Mouse (Mus musculus): ENCODE results near the gene Msantd3. TPM values are rescaled to one million over a fixed set of nuclear protein-coding genes. Genes with fewer than 3 reads are reported as not detected.
A peak's percentile ranks its signal among the peaks of the same experiment; 100 is the strongest.

Msantd3 gene
- 10 to 100 TPM; 14.4 to 22.8 TPM for total RNA-seq (2021)
- 1.8 and 2.5 TPM in 2 replicates for polyA plus RNA-seq (2012; rRNA removed)
- long read RNA-seq, transcript Msantd3-203 (3 exons, 1,597 nt) = major isoform, 21 of 35 reads
- long read RNA-seq, transcript Msantd3-204 (2 exons, 1,119 nt) = minor isoform, 5 of 35 reads
- long read RNA-seq, partial matches to known transcripts = 0 of 35 reads
- long read RNA-seq, other reads (novel, unspliced or antisense) = 5 of 35 reads

DNA sequence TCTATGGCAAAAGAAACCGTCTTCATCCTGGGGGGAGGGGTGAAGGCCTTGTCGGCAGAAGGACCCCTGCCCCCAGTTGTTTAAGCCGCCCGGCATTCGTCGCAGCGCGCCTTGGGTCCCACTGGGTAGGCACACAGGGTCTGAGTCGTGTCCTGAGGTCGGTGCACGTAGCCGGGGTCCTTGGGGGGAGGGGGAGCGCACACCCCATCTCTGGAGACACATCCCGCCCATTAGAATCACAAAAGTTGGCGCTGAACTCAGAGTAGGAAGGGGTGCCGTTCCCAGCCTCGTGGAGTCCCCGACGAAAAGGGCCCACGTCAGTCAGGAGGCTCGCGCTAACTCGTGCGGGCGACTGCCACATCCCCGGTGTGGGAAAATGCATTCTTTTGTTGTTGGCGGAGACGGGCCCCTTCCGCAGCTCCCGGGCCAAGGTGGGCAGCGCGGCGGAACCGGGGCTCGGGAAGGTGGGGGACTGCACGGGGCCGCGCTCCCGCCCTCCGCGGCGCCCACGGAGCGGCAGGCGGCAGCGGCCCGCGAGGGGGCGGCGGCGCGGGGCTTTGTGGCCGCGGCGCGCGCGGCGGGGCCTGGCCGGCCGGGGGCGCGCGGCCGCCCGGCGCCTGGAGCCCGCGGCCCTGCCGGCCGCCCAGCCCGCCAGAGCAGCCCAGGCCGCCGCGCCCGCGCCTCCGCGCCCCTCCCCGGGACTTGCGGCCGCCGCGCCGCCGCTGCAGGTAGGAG is at the start of gene Msantd3:
TSS of gene Msantd3 (plus strand) at position 95 of the 735 bp plus-strand sequence.
- DNase-seq = peak; percentile 75

DNA sequence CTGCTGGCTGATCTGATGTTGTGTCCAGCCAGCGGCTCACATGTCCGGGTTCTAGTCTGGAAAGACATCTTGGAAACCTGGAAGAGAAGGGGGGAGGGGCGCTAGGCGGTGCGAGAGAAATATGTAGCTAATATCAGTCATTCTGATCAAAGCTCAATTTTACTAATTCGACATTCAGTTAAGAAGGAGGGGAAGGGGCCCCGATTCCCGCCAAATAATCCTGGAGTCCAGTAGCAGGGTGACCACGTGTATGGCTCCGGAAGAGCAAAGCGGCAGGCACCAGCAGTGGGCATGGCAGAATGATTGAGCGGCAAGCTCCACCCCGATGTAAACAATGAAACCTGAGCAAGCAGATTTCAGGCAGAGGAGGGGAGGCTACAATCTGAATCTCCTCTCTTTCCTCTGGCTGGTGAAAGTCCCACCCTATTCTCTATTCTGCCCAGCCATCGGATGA is 48.4 kb upstream of the Msantd3 start:
- DNase-seq = no peak

DNA sequence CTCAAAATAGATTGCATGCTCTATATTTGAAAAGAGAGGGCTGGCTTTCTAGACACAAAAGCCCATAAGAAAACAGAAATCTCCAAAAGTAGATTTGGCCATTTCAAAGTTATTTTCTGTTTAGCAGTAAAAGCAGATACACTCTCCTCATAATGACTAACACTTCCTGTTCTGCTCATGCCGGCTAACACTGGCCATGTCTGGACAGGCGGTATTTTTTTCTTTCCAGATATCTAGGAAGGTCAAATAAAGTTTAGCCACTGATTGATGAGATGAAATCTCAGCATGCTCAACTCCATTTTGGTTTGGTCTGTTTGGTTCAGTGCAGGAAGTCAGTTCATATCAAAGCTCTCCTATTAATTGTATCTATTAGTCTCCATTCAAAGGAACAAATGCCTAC is 47.2 kb upstream of the Msantd3 start:
- no peak for DNase-seq

DNA sequence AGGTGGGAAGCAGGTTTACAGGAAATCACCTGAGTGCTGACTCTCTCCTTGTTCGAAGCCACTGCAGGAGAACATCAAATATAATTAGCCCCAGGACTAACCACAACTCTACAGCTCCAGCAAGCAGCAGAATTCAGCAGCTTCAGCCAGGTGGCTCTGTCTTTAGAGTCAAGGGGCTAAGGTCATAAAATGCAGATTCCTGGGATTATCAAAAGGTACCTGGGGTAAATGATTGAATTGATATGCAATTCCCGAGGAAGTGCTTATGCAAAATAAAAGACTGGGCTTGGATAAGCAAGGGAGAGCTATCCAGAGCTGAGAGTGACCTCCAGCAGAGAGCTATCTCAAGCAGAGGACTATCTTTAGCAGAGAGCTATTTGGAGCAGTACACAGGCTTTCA is 28.9 kb upstream of the Msantd3 start:
- no peak for DNase-seq

DNA sequence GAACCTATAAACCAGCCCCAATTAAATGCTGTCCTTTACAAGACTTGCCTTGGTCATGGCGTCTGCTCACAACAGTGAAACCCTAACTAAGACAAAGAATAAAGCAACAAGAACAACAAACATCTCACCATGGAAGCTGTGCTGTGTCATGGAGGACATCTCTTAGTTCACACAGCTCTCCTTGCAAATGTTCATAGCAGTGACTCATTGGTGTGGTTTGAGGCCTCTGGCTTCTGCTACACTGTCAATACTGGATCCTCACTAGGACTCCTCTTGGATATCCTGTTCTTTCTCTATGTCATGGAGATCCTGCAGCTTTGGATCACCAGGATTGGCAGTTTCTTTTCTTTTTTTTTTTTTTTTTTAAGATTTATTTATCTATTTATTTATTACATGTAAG is 10.2 kb upstream of the Msantd3 start:
- DNase-seq = no peak

DNA sequence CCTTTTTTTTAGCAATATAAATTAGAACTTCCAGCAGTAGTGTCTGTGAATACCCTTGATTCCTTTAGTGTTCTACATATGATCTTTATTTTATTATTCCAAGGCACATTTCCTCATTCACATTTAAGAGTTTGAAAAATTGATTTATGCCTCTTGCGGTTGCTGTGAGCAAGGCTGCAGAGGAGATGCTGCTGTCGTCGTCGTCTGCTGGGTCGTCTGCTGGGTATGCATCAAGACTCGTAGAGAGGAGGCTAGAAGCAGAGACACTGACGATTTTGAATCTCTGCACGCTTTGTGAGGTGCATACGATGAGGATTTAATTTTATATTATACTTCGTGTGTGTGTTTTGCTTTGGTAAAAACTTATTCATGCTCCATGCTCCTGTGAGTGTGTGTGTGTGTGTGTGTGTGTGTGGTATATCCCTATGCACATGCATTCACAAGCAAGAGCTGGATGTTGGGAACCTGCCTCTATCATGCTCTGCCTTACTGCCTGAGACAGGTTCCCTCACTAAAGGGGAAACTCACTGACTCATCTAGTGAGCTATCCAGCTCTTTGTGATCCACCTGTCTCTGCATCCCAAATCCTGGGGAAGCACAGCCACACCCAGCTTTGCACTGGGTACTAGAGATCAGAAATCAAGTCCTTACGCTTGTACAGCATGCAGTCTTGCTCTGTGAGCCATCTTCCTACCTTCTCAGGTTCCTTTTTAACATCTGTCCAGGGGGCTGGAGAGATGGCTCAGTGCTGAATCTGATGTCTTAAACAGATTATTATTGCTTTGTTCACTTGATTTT is 7.7 kb upstream of the Msantd3 start:
- DNase-seq = no peak

DNA sequence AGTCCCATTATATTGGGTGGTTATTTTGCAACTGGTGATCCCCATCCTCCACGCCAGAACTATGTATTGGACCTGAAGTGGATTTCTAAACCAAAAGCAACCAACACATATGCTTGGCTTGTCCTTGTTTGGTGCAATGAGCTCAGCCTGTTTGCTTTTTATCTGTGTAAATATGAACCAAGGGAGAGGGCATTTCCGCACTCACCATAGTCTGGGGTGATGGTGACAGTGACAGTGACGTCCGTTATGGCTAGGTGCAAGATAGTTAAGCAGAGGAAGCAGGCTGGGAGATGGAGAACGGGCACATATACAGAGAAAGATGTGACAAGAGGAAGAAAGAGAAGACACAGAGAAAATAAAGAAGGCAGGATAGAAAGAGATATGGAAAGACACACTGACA is 3.5 kb upstream of the Msantd3 start:
- no peak for DNase-seq

DNA sequence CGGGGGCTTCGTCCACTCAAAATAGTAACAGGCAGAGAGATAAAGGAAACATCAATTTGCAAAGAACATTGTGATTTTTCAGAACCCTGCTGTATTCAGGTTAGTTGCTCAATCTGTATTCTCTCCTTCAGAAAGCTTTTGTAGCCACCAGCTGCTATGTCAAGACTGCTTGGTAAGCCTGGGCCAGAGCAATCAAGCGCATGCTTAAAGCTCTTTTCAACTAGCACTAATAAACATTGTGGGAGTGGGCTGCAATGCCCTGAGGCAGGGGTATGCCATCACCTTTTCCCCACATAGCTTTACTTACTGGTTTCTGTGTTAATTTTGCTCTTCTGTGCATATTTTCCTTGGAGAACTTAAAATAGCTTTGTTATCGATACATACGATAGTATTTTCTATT is 2.7 kb upstream of the Msantd3 start:
- DNase-seq = no peak

DNA sequence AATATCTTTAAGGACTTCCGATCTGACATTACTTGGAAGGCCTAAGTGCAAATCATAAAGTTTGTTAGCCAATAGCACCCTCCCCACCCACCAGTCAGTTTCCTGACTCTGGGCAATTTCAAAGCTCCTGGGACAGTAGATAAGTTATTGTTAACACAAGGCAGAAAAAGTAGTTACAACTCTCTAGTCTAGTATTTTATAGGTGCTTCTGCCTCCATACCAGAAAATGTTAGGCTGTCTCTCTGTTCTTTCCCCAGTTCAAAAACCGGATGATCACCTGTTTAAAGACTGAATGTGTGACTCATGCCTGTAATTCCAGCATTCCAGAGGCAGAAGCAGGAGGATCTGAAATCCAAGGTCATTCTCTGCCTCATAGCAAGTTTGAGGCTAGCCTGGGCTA is 1.2 kb upstream of the Msantd3 start:
- DNase-seq = no peak

DNA sequence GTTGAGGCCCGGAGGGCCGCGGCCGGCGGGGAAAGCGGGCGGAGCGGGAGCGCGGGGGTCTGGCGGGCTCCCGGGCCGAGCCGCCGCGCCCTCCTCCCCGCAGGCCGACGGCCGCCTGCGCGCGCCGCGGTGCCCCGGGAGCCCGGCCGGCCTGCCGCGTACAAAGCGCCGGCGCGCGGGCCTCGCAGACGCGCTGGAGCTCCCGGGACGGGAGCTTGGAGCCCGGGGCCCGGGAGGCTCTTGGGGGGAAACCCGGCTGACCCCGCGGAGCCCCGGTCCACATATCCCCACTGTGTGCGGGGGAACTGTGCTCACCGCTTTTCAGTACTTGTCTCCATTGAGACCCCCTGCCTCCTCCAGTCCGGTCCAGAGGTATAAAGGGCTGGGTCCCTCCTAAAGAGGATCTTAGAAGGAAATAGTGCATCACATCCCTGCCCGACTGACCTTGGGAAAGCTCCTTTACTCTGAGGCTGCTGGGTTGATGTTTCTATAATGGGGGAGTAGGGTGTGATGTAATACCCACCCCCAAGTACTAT is 909 bp downstream of the Msantd3 start:
- peak; percentile 62 for DNase-seq

DNA sequence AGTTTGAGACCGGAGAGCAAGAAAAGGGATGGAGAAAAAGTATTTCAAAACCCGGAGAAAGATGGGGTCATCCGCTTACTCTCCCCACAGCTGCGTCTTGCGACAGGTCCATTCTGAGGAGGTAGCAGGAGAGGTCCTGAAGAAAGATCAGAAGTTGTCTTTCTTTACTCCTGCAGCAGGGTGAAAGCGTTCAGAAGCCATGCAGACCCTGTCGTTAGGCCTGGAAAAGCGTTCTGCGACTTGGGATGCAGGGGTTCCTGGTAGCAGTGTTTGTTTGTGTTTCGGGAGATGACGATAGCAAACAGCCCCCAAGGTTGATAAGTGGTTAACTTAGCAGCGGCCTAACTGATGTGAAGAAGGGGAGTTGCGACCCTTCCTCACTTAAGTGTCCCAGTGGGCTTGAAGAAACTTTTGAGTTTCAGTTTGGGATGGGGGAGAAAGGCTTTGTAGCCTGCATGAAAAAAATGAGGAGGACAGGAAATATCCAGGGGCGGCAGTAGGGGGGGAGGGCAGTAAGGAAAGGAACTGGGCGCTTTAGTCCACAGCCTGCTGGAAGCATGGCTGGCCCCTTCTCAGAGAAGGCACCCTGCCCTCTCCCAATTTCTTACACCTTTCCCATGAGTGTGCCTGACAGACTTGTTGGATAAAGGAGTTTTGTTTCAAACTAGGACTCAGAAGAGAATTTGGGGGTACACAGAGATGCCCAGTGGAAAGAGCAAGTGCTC is 2.0 kb downstream of the Msantd3 start:
- DNase-seq = no peak

DNA sequence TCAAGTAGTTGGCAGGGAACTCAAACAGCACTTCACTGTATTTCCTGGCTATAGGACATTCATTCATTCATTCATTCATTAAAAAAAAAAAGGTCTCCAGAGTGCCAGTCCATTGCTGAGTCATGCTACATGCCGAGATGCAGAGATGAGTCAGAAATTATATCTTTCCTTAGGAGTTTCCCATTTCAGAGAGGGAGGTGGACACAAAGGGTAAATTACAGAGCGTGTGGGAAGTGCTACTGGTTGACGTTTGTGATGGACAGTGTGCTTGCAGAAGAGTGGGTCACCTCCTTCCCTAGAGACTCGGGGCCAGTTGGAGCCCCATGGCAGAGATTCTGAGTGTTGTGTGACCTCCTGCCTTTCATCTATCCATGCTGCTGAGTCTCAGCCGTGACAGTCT is 2.6 kb downstream of the Msantd3 start:
- DNase-seq = peak; percentile 35

DNA sequence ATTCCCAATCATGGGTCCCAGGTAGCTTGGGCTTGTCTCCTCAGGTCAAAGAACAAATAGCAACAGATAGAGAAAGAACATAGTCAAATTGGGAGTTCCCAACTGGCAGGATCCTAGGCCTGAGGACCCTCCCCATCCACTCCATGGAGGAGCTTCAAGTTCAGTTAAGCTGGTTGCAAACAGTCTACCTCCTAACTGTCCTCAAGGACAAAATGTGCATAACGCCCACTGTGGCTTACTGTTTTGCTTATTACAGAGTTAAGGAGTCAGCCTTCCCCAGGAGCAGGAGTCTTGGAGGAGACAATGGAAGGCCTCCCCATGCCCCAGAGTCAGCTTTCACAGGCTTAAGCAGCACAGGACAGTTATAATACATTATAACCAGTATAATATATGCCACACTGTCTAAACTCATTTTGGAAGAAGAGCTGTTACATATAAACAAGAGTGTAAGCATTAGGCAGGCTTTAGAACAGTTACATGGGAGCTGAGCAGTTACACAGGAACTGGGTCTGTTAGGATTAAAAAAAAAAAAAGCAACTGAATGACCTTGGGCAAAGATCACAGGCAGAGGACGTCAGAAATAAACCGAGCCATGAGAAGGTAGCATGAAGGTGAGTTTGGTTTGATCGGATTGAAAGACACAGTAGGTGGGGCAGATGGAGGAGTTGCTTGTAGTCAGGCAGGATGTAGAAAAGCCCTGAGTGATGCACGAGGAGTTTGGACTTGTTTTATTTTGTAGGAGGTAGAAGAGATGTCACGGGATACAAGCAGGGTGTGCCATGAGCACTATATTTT is 3.5 kb downstream of the Msantd3 start:
- no peak for DNase-seq

DNA sequence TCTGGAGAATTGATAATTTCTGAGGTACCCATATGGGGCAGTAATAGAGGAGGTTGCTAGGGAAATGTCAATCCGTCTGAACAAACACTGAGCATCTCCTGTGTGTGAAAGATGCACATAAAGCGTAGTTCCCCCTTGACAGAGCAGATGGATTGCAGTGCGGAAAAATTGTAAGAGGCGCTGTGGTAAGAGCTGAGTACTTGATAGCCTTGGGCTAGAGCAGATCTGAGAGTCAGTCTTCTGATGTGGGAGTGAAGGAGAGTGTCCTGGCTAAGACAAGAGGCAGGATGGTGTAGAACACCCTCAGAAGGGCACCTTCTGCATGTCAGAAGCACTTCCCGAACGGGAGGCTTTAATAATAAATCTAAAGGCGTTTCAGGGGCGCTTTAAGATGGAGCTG is 4.4 kb downstream of the Msantd3 start:
- DNase-seq = no peak

DNA sequence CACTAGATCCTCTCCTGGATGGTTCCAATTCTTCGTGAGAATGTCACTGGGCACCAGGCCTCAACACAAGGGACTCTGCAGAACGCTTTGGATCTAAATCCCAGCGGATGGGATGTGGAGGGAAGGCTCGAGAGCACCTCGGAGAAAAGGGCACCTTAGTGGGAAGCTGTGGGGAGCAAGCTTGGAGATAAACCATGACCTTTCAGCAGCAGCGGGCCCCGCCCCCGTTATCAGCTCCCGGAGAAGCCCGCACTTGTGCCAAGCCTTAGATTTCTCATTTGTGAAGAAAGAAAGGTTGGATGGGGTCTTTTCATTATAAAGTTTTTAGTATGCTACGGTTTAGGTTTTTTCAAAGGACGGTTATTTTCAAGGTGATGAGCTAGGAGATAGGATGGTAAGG is 6.2 kb downstream of the Msantd3 start:
- DNase-seq = peak; percentile 40

DNA sequence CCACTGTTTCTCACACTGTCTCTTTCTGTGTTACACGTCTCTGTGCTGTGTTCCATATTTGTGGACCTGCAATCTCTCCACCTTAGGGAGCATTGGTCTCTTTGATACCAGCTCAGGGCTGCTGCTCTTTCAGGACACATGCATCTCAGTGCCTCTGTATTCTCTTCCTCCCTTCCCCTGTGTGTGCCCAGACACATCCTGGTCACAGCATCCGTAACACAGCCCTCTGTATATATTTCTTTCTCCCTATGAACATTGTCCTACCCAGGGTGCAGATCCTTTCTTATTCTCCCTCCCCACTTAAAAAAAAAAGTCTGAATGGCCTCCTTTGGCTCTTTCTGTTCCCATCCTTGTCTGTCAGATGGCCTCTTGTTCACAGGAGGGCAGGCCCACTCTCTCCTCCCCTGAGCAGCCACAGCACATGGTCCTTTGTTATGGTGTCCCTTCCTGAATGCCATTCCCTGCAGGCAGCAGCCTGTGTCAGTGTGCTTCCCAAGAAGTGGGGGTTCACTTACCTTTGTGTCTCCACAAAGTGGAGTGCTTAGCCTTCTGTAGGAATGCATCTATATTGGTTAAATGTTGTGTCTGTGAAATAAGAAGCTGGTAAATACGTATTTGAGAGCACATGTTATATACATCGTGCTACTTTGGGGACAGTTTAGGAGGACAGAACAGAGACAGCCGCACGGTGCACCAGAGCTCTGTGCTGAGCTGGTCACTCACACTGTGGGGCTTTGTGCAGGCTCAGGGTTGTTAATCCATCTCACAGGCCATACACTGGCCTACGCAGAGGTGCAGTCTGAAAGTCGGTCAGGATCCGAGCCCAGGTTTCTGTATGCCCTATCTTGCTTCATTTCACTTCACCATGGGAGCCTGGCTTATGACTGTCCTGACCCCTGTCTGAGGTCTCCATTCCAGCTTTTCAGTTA is 7.1 kb downstream of the Msantd3 start:
- DNase-seq = no peak

DNA sequence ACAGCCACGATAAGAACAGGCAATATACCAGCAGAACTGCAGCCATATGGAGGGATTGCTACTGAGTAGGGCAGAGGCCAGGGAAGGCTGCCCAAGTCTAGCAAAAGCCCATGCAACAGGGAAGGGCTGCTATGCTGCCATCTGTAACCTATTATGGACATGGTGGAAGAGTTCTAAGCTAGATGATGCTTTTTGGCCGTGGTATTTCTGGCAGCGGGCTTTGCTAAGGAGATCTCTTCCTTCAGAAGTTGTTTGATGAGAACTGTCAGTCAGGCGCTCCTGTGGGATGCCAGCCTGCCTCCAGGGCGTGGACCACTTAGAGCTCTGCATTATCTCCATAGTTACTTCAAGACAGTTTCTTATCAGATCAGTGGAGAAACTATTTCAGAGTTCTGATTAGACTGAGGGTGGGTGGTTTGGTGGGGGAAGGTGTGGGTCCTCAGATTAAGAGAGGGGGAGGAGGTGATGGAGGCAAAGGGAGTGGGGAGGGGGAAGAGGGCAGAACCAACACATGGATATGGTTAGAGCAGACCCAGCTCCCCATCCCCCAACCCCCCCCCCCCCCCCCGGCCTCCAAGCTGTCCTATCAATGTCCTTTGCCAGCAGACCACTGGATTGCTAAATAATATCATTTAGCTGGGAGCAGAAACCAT is 8.8 kb downstream of the Msantd3 start:
- no peak for DNase-seq

DNA sequence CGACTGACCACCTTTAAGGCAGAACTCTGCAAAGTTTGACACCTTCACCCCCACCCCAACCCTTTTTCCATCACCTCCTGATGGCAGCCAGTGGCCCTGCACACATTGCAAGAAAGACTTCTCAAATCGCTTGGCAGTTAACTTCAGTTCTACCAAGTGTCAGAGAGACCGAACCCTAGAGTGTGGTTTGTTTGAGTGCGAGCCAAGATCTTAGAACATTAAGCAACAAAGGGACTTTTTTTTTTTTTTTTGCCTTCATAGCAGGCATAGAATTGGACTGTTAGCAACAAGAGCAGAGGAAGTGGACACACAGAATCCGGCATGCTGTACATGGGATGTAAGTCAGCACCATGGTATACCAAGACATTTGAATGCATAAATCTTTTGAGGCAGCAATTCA is 9.9 kb downstream of the Msantd3 start:
- no peak for DNase-seq

DNA sequence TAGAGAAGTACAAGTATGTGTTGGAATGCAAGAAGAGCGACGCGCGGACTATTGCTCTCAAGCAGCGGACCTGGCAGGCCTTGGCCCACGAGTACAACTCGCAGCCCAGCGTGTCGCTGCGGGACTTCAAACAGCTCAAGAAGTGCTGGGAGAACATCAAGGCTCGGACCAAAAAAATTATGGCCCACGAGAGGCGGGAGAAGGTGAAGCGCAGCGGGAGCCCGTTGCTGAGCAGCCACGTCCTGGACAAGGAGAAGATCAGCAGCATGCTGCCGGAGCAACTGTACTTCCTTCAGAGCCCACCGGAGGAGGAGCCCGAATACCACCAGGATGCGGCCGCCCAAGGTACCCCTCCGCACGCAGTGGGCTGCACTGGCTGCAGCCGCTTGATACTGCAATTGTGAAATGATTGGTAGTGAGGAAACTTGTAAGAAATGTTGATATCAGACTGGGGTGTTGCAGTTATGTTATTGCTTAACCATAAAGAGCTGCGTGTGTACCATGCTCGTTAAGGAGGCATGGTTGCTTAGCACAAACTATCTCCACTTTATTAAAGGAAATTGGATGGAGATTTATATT is 12.8 kb downstream of the Msantd3 start:
- DNase-seq = no peak

Measured in adrenal gland, adult 2 months (tissue).